Mouse (Mus musculus): Measurements from ENCODE around the gene Fam187b. TPM values are rescaled to one million over a fixed set of nuclear protein-coding genes. Genes with fewer than 3 reads are reported as not detected.

The Fam187b gene
- polyA plus RNA-seq, 1 experiment, result not detected

Other genes with a start within 250 kb of the Fam187b start
- 241 TPM for gene Tmem147, start 244.2 kb upstream of the Fam187b start, polyA plus RNA-seq (2012; fragmentation: generic; extraction: Trizol)
- gene Gapdhs, start 230.1 kb upstream of the Fam187b start, polyA plus RNA-seq (2012; fragmentation: generic; extraction: Trizol), result 0.05 TPM
- gene Sbsn, start 222.3 kb upstream of the Fam187b start, polyA plus RNA-seq (2012; fragmentation: generic; extraction: Trizol), result 0.79 TPM
- gene Dmkn, start 210.0 kb upstream of the Fam187b start, polyA plus RNA-seq (2012; fragmentation: generic; extraction: Trizol), result not detected
- gene Krtdap, start 185.9 kb upstream of the Fam187b start, polyA plus RNA-seq (2012; fragmentation: generic; extraction: Trizol), result not detected
- not detected for gene Ffar2, start 150.0 kb upstream of the Fam187b start, polyA plus RNA-seq (2012; fragmentation: generic; extraction: Trizol)
- not detected for gene Ffar3, start 117.6 kb upstream of the Fam187b start, polyA plus RNA-seq (2012; fragmentation: generic; extraction: Trizol)
- not detected for gene Ffar1, start 112.2 kb upstream of the Fam187b start, polyA plus RNA-seq (2012; fragmentation: generic; extraction: Trizol)
- not detected for gene Cd22, start 93.4 kb upstream of the Fam187b start, polyA plus RNA-seq (2012; fragmentation: generic; extraction: Trizol)
- gene Mag, start 58.9 kb upstream of the Fam187b start, polyA plus RNA-seq (2012; fragmentation: generic; extraction: Trizol), result 0.01 TPM
- not detected for gene Hamp2, start 49.1 kb upstream of the Fam187b start, polyA plus RNA-seq (2012; fragmentation: generic; extraction: Trizol)
- gene Hamp, start 29.8 kb upstream of the Fam187b start, polyA plus RNA-seq (2012; fragmentation: generic; extraction: Trizol), result not detected
- gene Usf2, start 17.0 kb upstream of the Fam187b start, polyA plus RNA-seq (2012; fragmentation: generic; extraction: Trizol), result 88.6 TPM
- 0.02 TPM for gene Lsr, start 326 bp upstream of the Fam187b start, polyA plus RNA-seq (2012; fragmentation: generic; extraction: Trizol)
- 31.0 TPM for gene Fxyd5, start 68.7 kb downstream of the Fam187b start, polyA plus RNA-seq (2012; fragmentation: generic; extraction: Trizol)
- gene Fxyd7, start 77.7 kb downstream of the Fam187b start, polyA plus RNA-seq (2012; fragmentation: generic; extraction: Trizol), result not detected
- 8.4 TPM for gene Fxyd1, start 83.4 kb downstream of the Fam187b start, polyA plus RNA-seq (2012; fragmentation: generic; extraction: Trizol)
- not detected for gene Lgi4, start 85.6 kb downstream of the Fam187b start, polyA plus RNA-seq (2012; fragmentation: generic; extraction: Trizol)
- gene Fxyd3, start 102.9 kb downstream of the Fam187b start, polyA plus RNA-seq (2012; fragmentation: generic; extraction: Trizol), result 0.01 TPM
- gene Hpn, start 141.5 kb downstream of the Fam187b start, polyA plus RNA-seq (2012; fragmentation: generic; extraction: Trizol), result not detected
- gene Scn1b, start 153.2 kb downstream of the Fam187b start, polyA plus RNA-seq (2012; fragmentation: generic; extraction: Trizol), result 4.1 TPM
- gene Gramd1a, start 182.1 kb downstream of the Fam187b start, polyA plus RNA-seq (2012; fragmentation: generic; extraction: Trizol), result 25.5 TPM